Mouse (Mus musculus) layer of hippocampus, postnatal 25 days (tissue): ENCODE measurements around the gene Cdk5rap2. TPM values are rescaled to one million over a fixed set of nuclear protein-coding genes. Genes with fewer than 3 reads are reported as not detected.

Experiments
- DNase-seq, 2 experiments: peaks; one replicate each; pipeline ENCODE4 v3.0.0; 2022; ENCODE audit warnings: mixed read lengths in 2 of 2, low spot score in 1 of 2; ENCODE audit errors: extremely low spot score in 1 of 2
- total RNA-seq, 2 experiments: library from RNA; stranded (reverse); gene quantifications; 2 replicates each; pipeline ENCODE4 v1.2.3; 2021

Gene Cdk5rap2
- total RNA-seq, 2 experiments from 2014 or later: 8.5 to 9.9 TPM

- DNase-seq: no peak
These were observed 190.5 kb downstream of the Cdk5rap2 start for GRCm38 (mm10) chr4:70219776-70220175.

GRCm38 (mm10) chr4:70185971-70186370 is 224.3 kb downstream of the Cdk5rap2 start:
- no peak for DNase-seq

Other genes starting within 250 kb of the Cdk5rap2 start
- gene Megf9, start 124.6 kb upstream of the Cdk5rap2 start, total RNA-seq: 100 to 1,000 TPM; 119 to 125 TPM